Mouse (Mus musculus): ENCODE results near the gene Tnfaip1. TPM values are rescaled to one million over a fixed set of nuclear protein-coding genes. Genes with fewer than 3 reads are reported as not detected.
"Not testable (repeated sequence)": the region's sequence is repeated elsewhere in the genome, so short reads cannot be mapped to it uniquely, and the experiment has no call there.

The Tnfaip1 gene
- 10 to 100 TPM; 12.1 to 14.6 TPM for polyA plus RNA-seq (2017; shearing (Covaris generic))

DNA sequence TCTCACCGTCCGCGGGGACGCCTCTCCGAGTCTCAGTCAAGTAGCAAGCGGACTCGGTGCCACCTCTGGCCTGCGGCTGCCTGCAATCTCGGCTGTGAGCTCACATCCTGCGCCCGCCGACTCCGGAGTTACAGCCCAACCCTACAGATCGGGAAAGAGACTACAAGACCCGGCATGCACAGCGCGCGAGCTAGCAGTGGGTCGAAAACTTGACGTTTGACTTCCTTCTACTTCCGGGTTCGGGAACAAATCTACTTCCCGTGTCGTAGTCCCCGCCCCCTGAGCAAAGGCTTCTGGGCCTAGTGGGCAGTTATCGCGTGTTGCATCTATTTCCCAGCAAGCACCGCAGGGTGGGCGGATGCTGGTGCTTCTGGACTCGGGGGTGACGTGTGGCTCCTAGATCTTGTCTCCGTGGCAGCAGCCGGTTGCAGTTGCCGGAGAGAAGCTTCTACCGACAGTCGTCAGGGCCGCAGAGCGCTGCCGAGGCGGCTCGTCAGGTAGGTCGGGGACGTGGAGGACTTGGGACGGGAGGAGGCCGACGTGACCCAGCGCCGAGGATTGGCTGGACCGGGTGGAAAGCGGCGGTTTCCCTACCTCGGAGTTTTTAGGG lies at the start of gene Tnfaip1, which contains the start of gene Ift20:
TSS of gene Tnfaip1 (minus strand) at position 253 of the 610 bp plus-strand sequence.
TSS of gene Ift20 (plus strand) at position 282 of the 610 bp plus-strand sequence.
- ATAC-seq: peak; percentile 94

DNA sequence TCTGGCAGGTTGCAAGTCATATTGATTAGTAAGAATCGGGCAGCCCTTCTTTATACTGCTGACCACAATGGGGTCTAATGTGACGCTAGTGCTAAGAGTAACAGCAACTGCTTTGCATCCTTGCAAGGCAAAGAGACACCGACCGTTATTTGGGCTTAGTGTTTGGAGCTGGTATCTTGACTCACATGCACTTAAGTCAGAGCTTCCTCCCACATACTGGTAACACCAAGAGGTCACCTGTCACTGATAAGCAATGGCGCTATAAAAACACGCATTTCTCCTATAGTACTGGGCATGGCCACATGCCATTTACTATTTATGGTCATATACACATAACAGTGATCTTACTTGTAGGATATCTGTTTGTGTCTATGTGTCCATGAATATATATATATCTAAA lies 46.7 kb upstream of the Tnfaip1 start:
- ATAC-seq: no peak

DNA sequence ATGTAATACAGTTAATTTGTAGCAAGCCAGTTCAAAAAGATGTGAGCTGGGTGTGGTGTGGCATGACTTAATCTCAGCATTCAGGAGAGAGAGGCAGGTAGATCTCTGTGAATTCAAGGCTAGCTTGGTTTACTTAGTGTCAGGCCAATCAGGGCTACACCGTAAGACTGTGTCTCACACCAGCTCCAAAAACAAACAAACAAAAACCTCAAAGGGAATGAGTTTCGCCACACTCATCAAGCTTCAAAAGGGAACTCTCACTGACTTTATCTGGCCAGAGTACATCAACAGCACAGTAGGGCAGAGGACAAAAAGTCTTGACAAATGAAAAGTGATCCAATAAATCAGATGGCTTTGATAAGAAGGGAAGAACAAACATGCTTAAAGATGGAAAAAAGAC lies 38.8 kb upstream of the Tnfaip1 start:
- no peak for ATAC-seq

DNA sequence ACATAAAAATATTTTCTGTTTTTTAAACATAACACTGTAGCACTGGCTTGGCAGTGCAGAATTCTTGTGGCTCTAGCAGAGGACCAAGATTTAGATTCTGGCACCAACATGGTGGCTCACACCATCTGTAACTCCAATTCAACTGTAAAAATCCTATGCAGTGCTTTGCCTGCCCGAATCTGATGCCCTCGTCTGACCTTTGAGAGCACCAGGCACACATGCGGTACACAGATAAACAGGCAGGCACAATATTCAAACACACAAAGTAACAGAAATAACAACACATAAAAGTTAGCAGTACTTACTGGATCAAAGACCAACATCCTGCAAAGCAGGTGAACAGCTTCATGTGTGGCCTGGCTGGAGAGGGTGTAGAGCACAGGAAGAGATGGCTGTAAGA lies 38.4 kb upstream of the Tnfaip1 start:
- no peak for ATAC-seq

DNA sequence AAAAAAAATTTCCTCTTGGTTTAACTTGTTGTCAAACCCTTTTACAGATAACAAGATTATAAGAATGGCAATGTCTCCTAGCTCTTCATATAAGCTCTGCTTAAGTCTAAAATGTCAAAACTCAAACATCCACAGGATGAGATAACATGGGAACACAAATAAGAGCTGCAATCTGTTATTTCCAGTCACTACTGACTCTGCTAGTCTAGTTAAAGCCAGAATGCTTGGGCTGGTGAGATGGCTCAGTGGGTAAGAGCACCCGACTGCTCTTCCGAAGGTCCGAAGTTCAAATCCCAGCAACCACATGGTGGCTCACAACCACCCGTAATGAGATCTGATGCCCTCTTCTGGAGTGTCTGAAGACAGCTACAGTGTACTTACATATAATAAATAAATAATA lies 37.9 kb upstream of the Tnfaip1 start:
- not testable (repeated sequence) for ATAC-seq

DNA sequence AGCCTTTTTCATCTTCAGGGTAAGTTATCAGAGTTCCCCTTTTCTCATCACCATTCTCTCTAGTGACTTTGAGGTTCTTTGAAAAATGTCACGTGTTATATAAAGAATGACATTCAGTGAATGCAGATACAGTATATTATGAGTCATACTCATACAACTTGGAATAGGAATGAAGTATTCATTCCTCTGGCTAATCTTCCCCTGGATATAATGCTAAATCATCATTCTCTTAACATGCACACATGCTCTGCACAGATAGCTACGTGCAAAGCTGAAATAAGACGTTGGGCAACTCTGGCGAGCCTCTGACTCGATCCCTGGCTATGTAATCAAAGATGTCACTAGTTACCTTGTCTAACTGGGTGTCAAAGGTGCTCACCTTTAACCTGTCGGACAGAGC lies 35.7 kb upstream of the Tnfaip1 start:
- ATAC-seq: no peak

DNA sequence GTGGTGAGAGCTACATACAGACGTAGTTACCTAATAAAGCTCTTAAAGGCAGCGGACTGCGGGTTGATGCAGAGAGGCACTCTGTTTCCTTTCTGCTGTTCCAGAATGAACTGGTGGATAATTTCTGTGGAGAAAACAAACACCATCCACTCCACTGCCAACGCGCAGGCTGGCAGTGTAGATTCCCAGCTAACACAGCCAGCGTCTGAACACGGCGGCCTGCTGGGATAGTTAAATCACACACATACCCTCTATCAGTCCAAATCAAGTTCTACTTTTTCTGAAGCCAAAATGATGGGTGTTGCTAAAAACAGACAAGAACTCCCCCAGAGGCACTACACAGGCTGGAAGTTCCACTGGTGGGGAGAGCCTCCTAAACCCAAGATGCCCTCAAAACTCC lies 35.3 kb upstream of the Tnfaip1 start:
- ATAC-seq: no peak

DNA sequence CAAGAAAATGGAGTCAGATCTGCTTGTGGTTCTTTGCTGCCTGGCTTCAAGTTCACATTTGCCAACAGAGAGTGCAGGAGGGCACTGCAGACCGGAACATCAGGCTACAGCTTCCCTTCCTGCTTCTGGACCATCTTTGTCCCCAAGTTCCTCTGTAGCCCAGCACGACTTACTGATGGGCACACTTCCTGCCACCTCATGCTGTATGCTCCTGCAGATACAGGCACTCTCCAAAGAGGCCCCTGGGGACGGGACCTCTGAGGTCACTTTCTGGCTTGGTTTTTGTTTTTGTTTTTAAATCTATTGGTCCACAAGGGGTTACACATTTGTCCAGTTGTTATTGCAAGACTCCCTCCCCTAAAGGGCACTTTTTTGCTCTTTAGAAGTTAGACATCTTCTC lies 33.7 kb upstream of the Tnfaip1 start:
- ATAC-seq: no peak

DNA sequence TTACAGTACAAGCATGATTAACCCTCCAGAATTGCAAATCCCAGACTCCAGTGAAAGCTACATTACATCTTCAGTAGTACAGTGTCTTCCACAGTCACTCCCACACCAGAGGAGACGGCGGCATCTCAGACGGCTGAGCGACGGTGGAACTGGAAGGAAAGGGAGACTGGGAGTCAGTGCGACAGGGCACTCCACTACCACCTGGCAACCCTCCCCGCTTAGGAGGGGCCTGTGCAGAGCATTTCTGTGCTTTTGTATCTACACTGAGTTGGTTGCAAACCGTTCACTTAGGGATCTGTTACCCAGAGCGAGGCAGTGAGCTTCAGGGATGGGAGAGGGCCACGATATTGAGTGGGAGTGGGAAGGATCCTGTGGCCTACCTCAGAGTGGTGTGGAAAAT lies 32.7 kb upstream of the Tnfaip1 start:
- ATAC-seq: no peak

DNA sequence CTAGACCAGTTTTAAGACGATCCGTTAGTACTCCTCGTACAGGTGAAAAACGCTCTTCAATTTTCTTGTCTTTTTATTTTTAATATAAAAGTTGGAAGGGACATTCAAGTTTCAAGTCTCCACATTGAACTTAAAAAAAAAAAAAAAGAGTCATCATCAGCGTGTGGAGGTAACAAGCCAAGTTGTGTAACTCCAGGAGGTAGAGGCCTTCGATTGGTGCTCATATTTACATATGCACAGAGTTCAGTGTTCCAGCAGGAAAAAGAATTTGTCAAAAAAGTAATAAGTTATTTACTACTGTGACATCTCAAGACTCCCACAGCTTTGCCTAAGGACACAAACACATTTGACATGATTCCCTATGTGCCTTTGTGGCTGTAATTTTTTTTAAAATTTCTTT lies 31.5 kb upstream of the Tnfaip1 start:
- ATAC-seq: no peak

DNA sequence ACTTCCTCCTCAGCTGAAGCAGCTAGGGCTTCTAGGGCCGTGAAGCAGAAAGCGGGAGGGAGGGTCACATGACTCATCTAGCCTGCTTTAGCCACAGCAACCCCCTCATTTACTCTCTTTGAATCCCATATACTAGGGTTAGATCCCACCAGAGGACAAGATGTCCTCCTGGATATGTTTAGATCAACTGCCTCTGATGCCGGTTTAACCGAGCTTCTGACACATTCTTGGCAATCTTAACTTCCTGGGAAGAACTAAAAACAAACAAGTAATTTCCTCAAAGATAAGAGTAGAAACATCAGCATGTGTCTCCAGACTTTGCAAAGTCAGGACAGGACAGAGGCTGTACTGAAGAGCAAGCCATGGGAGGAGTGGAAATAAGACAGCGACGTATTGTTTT lies 30.6 kb upstream of the Tnfaip1 start:
- no peak for ATAC-seq

DNA sequence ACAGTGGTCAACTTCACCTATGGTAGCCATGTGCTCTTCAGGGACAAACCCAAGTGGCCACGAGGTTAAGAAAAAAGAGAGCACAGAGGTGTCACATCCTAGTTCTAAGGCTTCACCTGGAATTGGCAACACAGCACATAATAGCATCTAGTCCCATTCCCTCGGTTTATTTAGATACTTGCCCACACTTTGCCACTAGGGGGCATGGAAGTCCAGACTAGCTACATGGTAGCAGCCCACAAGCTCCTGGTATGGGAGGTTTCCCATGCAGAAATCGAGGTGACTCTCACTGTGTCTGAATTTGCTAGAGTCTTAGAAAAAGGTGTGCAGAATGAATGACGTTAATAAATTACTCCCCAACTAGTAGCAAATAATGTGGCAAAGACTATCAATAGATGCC lies 24.3 kb upstream of the Tnfaip1 start:
- no peak for ATAC-seq

DNA sequence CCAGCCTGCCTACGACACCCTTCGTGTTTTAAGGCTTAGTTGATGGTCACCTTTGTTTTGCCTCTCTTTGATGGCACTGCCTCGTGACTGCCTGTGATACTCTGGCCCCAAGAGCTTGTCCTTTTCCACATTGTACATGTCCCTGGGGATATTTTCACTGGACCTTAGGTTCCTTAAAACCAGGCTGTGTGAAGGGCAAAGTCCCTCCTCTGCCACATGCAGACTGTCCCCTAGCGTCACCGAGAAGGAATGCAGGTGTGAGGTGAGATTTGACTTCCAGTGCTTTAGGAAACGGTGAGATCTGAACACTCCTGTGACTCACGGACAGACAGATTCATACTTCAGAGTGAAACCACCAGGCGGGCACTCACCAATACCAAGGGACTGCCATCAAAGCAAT lies 21.1 kb upstream of the Tnfaip1 start:
- ATAC-seq: no peak

DNA sequence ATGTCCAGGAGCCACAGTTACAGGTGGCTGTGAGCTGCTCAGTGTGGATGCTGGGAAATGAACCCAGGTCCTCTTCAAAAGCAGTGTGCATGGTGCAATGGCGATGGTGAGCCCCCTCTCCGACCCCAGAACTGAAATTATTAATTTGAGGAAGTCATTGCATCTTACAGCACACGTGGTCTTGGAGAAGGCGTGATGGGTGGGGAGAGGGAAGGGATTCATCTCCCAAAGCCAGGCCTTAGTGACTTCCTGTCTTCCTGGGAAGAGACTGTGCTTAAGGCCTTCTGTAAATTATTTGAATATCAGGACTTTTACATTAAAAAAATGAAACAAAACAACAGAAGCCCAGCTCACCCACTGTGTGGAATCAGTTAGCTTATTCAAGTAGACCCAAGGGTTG lies 19.9 kb upstream of the Tnfaip1 start:
- ATAC-seq: no peak

DNA sequence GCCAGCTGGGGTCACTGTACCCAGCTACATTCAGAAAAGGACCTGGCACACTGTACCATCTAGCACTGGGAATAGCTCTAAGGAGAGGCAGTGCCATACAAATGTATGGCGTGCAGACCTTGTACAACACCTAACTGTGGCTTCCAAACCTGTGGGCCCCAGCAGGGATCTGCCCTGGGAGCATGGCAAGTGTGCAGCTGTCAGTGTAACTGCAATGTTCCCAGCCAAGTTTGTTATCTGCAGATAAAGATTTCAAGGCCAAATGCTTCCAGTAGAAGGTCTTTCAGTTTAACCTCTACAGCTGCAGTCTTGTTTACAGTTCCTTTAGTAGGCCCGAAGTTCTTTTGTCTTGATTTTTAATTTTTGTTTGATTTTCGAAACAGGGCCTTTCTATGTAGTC lies 19.5 kb upstream of the Tnfaip1 start:
- no peak for ATAC-seq

DNA sequence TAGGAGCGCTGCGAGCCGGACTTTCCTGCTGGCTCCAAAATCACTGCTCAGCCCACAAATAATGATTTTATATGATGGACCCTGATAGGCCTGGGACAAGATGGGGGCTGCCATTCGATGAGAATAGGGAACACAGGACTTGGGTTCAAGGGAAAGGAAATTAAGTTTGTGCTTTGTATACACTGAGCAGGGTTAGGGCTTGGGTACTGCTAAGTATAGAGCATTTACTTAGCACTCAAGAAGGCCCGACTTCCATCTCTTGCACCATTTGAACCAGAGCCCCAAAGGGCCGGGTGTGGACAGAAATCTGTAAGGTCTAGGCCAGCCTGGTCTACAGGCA lies 14.9 kb upstream of the Tnfaip1 start:
- ATAC-seq: no peak

DNA sequence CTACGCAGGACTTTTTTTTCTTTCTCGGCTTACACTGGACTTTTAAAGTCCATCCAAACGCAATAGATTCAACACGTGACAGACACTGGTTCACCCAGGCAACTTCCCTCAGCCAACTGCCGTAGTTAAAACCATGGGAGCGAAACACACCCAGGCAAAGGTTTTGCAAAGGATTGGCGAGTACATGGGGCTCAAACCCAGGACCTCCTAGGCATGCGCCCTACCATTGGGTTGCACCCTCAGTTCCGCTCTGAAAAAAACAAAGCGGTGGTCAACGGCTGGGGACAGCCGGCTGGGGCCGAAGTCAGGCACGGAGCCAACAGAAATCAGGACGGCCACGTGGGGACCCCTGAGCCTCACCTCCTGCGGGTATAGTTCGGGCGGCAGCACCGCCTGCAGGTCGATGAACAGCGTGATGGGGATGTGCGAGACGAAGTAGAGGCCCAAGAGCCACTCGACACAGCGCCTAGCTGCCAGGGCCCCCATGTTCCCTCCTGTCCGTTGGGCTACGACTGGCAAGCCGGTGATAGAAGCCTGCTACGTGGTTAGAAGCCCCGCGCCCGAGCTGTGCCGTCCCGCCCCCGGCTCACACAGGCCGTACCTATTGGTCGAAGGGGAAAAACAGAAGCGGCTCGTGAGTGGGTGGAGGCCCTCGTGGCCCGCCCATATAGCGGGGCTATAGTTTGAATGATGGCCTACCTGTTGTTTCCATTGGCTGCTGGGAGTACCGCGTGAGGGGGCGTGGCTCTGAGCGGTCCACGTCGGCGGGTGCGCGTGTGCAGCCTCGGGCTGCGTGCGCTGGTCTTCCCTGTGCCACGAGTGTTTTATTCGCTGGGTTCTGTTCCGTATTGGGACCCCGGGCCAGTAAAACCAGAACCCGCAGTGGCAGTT lies 14.3 kb upstream of the Tnfaip1 start, which contains the start of gene Tmem97:
TSS of gene Tmem97 (minus strand) at position 610 of the 891 bp plus-strand sequence.
- peak; percentile 100 for ATAC-seq

DNA sequence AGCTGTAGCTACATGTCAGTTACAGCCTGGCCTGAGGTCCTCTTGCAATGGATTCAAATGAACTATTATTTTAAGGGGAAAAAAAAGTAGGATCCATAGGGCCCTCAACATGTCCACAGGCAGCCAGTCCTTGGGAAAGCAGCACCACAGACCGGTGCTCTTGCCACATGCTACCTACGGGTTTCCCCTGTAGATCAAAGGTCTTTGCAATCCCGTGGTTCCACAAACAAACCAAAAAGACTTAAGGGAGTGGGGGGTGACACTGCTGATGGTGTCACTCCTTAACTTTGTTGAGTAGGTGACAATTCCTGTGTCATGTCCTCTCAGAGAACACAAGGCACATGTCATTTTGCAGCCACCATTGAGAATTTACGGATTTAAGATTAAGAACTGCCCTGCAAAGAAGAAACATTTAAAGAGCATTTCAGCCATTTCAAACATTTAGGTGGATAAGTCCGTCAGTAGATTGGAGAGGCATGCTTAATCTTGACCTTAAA lies 13.4 kb upstream of the Tnfaip1 start:
- ATAC-seq: no peak

DNA sequence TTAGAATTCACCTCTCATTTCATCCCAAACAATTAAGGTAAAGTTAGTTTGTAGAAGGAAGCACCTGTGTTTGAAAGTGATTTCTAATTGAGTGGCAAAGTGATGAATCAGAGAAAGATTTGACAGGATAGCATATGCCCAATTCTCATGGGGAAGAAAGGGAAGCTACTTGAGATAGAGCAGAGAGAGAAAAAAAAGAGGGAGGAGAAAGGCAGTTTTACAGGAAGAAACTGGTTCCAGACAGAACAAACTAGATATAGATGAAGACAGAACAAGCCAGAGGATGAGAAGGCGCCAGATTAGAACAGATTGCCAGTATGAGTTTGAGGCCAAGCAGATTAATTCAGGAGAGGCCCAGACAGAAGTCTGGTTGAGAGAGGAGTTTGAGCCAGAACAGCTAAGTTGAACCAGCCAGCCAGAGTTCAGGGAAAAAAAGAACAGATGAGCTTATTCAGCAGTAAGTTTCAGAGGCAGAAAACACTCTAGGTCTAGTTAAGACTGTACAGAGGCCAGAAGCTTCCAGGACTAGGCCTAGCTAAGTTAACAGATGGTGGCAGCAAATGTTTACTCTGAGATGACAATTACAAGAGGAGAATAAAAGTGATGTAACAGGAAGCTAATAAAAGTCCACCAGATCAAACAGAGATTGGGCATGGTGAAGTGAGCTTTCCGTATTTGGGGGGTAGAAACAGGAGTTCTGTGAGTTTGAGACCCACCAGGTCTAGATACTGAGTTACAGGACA lies 11.8 kb upstream of the Tnfaip1 start:
- no peak for ATAC-seq

DNA sequence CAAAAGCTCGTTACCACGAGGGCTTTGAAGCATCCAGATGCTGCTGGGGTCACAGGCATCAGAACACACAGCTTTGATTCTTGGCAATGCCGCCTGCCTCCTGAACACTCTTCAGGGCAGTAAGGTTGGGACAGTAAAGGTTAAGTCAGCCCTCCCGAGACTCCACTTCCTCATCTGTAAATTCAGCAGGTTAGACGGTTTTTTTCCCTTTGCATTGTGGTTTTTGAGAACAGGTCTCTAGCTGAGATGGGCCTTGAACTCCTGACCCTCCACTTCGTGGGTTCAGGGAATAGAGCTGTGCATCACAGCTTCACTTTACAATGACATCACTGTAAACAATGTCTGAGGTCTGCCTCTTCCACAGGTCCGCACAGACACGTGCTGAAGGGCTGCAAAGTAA lies 9.0 kb upstream of the Tnfaip1 start:
- no peak for ATAC-seq

DNA sequence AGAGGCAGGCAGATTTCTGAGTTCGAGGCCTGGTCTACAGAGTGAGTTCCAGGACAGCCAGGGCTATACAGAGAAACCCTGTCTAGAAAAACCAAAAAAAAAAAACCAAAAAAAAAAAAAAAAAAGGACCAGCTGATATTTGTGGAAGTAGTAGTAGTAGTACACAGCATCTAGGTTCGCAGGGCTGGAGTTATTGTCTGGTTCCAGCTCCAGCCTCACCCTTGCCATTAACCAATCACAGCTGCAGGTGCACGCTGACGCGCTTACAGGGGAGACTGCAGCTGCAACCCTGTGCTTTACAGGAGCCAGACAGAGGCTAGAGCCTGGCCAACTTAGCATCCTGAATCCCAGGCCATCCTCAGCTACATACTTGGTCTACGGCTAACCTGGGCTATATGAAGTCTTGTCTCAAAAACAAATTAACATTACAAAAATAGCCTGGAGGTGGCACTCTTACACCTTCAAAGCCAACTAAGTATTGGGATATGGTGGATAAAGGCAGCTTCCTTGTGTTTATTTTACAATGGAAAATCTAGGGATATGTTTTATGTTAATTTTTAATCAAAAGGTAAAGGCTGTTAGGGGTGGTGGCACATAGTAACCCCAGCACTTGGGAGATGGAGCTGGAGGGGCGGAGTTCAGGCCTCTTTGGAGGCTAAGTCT lies 8.4 kb upstream of the Tnfaip1 start:
- ATAC-seq: no peak

DNA sequence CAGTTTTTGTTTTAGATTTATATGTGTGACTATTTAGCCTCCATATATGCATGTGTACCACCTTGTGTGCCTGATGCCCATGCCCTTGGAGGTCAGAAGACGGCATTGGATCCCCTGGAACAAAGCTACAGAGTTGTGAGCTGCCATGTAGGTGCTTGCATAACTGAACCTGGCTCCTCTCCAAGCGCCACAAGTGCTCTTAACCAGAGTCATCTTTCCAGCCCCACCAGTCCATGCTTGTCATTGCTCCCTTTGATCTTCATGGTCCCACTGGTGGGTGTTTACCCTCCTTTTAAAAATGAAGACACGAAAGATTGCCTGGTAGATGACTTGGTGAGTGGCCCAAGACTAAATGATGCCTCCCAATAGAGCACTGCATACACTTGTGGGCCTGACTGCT lies 4.2 kb upstream of the Tnfaip1 start:
- no peak for ATAC-seq

DNA sequence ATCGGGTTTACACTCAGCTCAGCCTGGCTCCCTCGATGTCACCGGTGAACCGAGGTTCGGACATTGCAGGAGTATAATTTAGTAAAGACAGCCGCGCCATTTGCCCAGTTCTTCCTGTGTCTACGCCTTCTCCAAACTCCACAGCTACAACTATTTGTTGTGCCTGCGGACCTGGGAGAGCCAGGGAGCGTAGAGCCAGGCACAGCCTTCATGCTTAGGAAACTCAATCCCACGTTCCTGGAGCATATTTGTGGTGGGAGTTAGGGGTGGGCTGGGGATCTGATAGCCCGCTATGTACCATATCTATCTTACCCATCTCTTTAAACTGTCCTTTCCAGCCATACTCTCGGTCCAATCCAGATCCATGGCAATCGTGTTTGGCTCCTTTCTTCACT lies 555 bp upstream of the Tnfaip1 start:
- ATAC-seq: no peak
